Mouse (Mus musculus) thymus, postnatal 36 days (tissue): ENCODE results near the gene Fntb.
A peak's percentile ranks its signal among the peaks of the same experiment; 100 is the strongest.
"Not testable (repeated sequence)": the region's sequence is repeated elsewhere in the genome, so short reads cannot be mapped to it uniquely, and the experiment has no call there.

ENCODE experiments used
- DNase-seq, 2 experiments: peaks; one replicate each; pipeline ENCODE4 v3.0.0; 2022; ENCODE audit warnings: mixed read lengths in 2 of 2

Fntb gene

GRCm38 (mm10) chr12:76765354-76765851 lies at the start of gene Fntb, which contains the start of gene Churc1:
Fntb (plus strand) TSS chr12:76765589.
Churc1 (plus strand) TSS chr12:76765538.
- peak; percentile 92 to 95 for DNase-seq

DNA sequence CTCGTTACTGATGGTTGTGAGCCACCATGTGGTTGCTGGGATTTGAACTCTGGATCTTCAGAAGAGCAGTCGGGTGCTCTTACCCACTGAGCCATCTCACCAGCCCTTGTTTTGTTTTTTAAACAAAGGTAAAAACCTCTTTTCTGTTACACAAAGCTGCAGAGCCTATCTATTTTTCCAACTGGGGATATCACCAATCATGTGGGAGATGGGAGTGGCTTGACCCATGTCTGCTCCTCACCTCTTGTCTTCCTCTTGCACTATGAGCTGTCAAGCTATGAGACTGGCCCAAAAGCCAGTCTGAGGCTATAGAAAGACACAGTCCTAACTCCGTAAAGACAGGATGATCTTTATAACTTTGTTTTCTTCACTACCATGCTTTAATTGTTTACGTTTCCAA lies 47.0 kb upstream of the Fntb start:
- DNase-seq = no peak

- DNase-seq = no peak
Observed at GRCm38 (mm10) chr12:76720572-76720971, 44.8 kb upstream of the Fntb start.

DNA sequence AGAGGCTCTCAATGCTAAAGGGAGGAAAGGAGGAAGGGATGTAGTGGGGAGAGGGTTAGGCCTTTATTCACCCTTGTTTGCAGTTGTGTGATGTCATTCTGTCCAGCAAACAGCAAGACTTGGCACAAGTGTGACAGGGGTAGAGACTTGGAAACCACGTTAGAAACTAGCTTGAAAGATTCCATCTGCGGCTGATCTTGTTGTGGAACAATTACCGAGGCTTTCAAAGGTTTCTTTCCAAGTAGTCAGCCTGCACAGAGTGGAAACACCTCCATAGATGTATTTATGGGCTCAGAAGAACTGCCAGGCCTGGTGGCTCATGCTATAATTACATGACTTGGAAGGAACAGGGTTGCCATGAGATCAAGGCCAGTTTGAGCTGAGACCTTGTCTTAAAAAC lies 43.4 kb upstream of the Fntb start:
- no peak for DNase-seq

- DNase-seq = no peak
Observed at GRCm38 (mm10) chr12:76727955-76728354, 37.4 kb upstream of the Fntb start.

DNA sequence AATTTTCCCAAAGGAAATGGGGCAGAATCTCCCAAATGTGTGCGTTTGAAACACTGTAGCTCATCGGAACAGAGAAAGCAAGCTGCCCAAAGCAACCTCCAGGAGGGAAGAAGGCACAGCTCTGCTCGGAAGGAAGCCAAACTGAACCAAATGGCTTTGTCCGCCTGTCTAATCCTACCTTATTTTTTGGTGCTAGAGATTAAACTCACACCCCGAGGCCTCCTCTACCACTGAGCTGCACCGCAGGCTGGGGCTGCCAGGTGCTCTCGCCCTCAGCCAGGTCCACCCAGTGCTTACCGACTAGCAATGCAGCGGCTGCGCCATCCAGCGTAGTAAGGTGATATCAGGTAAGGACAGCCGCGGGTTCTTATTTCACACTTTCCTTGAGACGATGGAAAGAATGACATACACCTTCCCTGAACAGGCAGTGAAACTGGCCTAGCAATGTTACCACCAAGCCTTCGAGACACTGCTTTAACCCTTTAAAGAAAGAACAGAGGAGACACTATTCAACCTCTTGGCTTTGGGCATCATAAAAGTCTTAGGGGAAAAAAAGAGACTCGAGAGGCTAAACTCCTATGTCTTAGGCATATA lies 14.4 kb upstream of the Fntb start:
- no peak for DNase-seq

GRCm38 (mm10) chr12:76752652-76753318 lies 12.6 kb upstream of the Fntb start:
- peak; percentile 56 to 57 for DNase-seq

- no peak for DNase-seq
Observed at GRCm38 (mm10) chr12:76765901-76766630, 677 bp downstream of the Fntb start.

- no peak for DNase-seq
Observed at GRCm38 (mm10) chr12:76770841-76771500, 5.6 kb downstream of the Fntb start.

DNA sequence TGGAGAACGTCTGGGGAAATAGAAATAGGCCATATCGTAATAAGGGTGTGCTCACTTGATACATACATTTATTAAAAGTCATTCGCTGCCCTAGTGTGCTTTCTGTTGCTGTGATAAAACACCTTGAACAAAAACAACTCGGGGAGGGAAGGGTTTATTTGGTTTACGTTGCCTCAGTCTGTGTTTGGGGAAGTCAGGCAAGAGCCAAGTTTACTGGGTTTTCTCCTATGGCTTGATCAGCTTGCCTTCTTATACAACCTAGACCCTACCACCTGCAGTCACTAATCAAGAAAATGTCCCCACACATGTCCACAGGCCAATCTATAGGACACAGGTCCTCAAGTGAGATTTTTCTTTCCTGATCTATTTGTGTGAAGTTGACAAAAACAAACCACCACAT lies 6.2 kb downstream of the Fntb start:
- DNase-seq = no peak

DNA sequence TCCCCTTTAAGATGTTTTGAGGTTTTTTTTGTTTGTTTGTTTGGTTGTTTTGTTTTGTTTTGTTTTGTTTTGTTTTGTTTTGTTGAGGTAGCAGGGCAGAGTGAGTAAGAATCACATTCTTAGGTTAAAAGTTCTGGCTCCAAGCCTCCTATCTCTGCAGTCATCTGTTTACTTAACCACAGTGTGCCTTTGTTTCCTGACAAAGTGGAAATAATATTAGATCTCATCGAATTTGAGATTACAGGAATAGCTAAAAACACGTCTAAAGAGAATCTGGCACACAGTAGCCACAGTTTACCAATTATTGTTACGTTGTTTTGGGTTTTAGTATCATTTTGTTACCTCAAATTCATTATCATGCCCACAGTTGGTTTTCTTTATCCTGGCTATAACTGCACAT lies 9.3 kb downstream of the Fntb start:
- DNase-seq = no peak

GRCm38 (mm10) chr12:76775132-76775531 lies 9.7 kb downstream of the Fntb start:
- no peak for DNase-seq

DNA sequence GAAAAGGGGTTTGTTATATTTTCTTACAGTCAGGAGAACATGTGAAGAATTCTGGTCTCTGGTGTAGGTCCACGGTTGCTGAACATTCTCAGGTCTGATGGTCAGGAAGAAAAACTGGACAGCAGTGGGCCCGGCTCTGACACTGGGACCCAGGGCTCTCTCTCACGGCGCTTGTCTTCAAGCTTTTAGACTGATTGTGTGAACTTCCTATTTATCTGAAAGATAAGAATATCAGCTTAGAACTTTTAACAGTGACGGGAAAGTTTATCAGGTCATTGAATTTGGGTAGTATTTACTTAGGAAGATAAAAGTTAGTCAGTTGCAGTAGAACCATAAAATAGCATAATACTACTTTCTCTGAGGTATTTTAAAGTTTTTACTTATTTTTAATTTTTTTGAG lies 11.5 kb downstream of the Fntb start:
- DNase-seq = no peak

- DNase-seq = no peak
Observed at GRCm38 (mm10) chr12:76777845-76778244, 12.5 kb downstream of the Fntb start.

- DNase-seq = peak; percentile 28 to 30
Observed at GRCm38 (mm10) chr12:76778305-76779083, 13.1 kb downstream of the Fntb start.

DNA sequence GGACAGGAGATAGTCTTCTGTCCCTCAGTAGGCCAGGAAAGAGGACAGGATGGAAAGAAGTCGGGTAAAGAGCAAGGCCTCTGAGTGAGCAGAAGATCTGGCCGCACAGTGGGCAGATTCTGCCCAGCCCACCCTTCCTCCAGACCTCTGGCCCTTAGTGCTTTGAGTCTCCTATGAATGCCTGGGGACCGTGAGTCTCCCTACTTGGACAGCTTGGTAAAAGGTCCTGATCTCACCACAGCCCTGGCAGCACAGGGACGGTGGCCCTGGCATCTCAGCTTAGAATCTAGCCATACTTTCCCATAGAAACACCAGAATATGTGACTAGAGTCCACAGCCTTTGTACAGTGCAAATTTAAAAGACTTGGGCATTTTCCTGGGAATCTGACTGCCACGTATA lies 14.6 kb downstream of the Fntb start:
- DNase-seq = no peak

GRCm38 (mm10) chr12:76780639-76781468 lies 15.5 kb downstream of the Fntb start:
- DNase-seq = no peak

DNA sequence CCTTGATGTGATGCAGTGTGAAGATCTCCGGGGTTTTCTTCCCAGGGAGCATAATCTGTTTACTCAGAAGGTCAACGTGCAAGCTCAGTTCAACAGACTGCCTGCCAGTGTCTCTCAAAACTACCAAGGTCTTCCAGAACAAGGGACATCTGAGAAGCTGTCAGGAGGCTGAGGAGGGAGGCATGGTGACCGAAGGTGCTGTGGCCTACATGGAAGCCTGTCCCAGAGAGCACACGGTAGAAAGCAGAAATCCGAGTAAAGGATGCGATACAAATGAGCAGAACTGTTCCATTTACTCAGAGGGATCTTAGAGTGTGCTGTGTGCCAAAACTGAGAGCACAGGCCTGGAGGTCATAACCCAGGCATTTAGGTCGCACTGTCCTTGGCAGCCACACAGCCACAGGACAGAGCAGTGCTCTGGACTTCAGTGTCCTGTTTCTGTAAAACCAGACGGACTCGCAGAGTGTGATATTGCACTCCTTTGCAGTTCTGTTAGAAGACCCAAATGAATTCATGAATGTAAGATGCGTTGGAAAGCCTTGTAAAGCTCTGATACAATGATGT lies 18.7 kb downstream of the Fntb start:
- no peak for DNase-seq

GRCm38 (mm10) chr12:76790446-76791084 lies 25.2 kb downstream of the Fntb start:
- no peak for DNase-seq

GRCm38 (mm10) chr12:76792540-76792939 lies 27.2 kb downstream of the Fntb start:
- not testable (repeated sequence) for DNase-seq

- DNase-seq = no peak
Observed at GRCm38 (mm10) chr12:76795350-76795749, 30.0 kb downstream of the Fntb start, which contains the start of gene Gpx2. Gpx2 (minus strand) TSS chr12:76795554.
